Mouse (Mus musculus): ENCODE data around the gene Hspa1l.
"Not testable (repeated sequence)": the region's sequence is repeated elsewhere in the genome, so short reads cannot be mapped to it uniquely, and the experiment has no call there.

The Hspa1l gene

DNA sequence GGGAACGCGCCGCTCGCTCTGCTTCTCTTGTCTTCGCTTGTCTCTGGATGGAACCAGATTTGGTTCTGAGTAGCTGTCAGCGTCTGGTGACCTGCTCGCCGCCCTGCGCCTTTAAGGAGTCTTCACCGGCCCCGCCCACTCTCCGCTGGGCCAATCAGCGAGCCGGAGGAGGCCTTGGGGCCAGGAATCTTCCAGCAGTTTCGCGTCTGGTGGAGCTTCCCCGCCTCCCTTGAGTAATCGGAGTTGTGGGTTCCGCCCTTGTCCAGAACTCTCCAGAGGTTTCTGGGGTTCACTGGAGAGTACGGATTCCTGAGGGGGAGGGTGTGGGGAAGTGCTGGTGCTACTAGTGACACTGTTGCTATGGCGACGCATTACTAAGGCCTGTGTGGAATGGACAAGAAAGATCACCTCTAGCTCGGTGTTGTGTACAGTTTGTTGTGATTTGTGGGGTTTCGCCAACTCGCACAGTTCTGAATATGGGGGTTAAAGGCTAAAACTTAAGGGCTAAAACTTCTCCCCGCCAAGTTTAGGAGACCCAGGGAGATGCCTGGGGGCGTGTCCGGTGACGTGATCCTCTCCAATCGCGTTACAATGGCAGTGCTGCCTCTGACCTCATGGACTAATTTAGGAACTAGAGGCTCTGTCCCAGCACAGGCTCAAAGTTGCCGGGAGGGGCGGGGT lies at the start of gene Hspa1l, which contains the start of gene Hspa1a:
Hspa1l (plus strand) TSS at position 635 of the 681 bp plus-strand sequence.
Hspa1a (minus strand) TSS at position 88 of the 681 bp plus-strand sequence.
- peak; percentile 68 to 75 for DNase-seq (ENCODE audit: low spot score in 2 of 2)

DNA sequence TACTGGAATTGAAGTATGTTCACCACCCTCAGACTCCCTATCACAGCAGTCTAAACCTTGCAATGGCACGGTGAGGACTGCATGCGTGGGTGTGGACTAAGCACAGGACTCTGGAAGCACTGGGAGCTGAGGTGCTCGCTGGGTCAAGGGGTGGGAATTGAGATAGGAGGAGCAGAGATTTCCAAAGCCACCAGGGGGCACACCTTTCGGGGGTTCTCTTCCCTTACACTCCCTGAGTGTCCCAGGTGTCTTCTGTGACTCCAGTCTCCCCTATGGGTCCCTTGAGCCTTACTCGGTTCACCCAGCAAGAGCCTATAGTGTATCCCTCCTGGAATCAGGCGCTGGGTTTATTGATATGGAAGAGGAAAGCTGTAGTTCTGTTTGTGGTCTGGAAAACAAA lies 49.6 kb upstream of the Hspa1l start:
- no peak for DNase-seq (ENCODE audit: low spot score in 2 of 2)

DNA sequence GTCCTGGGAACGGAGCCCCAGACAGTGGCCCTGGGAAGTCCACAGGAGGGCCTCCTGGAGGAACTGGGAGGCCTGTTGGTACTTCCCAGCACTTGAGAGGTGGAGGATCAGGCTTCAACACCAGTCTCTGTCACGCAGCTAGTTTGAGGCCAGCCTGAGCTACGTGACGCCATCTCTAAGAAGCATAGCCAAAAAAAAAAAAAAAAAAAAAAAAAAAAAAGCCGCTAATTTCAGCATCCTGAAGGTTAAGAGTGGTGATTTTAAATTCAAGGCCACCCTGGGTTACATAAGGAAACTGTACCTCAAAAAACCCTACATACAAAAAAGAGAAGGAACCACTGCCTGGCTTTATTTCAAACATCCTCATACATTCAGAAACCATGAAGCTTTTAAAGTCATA lies 48.2 kb upstream of the Hspa1l start:
- no peak for DNase-seq (ENCODE audit: low spot score in 2 of 2)

DNA sequence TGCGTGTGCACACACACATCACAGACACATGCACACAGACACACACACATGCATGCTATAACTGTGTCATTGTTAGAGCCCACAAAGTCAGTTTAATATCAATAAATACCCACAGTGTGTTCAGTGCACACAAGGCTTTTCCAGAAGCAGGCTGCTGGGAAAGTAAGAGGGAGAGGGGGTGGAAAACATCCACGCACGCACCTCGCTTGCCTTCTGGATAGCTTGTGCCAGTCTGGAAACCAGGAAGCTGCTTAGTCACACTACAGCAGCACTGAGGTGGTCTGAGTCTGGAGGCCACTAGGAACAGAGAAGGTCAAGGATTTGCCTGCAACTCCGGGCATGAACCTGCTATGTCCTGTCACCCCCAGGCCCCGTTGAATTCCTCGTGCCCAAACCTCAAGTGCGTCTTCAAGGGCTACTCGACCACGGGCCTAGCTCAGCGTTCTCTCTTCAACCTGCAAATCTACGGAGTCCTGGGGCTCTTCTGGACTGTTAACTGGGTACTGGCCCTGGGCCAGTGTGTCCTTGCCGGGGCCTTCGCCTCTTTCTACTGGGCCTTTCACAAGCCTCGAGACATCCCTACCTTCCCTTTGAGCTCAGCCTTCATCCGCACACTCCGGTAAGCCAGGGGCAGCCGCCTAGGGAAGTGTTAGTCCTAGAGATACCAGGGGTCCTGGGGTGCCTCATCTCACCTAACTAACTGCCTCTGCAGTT lies 45.0 kb upstream of the Hspa1l start:
- DNase-seq (ENCODE audit: low spot score in 2 of 2), result peak; percentile 29 to 36

DNA sequence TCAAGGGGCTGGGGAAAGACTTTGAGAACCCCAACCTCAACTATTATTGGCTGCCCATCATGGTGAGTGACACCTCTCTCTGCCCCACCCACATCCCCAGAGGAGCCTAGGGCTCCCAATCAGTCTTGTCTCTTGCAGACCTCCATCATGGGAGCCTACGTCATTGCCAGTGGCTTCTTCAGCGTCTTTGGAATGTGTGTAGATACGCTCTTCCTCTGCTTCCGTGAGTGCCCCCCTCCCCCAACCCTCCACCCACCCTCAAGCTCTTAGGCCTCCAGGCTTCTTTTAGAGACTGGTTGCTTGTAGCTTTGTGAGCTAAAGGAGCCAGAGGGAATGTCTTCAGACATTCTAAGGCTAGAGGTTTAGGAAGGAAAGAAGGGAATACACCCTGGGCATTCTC lies 43.7 kb upstream of the Hspa1l start:
- DNase-seq (ENCODE audit: low spot score in 2 of 2), result no peak

DNA sequence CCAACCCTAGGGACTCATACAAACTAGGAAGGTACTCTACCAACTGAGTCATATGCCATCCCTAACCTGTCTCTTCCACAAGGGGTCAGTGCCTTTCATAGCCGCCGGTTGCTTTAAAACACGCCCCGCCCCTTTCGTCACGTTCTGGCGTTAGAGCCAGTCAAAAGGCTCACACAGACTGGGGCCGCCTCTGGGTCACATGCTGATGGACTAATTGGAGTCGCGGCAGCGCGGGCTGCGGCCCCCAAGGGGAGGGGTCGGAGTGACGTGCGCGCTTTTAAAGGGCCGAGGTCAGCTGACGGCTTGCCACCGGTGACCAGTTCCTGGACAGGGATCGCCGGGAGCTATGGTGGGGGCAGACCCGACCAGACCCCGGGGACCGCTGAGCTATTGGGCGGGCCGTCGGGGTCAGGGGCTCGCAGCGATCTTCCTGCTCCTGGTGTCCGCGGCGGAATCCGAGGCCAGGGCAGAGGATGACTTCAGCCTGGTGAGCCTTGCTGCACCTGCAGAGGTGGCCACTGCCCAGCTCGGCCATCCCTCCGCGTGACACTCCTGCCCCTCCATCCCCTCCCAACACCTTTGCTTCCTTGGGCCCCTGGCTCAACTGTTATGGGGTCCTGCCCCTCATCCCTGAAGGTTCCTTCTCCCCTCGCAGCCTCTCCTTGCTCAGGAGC lies 41.3 kb upstream of the Hspa1l start, which contains the start of gene Neu1:
Neu1 (plus strand) TSS at position 193 of the 674 bp plus-strand sequence.
- peak; percentile 98 to 99 for DNase-seq (ENCODE audit: low spot score in 2 of 2)

DNA sequence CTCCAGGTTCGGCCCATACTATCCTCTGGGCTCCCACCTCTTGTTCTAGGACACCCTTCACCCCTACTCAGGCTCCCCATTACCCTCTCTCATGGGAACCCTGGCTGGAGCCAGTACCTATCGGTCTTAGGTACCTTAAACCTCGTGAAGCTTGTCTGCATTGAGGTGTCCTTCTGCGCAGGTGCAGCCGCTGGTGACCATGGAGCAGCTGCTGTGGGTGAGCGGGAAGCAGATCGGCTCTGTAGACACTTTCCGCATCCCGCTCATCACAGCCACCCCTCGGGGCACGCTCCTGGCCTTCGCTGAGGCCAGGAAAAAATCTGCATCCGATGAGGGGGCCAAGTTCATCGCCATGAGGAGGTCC lies 40.8 kb upstream of the Hspa1l start:
- DNase-seq (ENCODE audit: low spot score in 2 of 2), result peak; percentile 31 to 33

DNA sequence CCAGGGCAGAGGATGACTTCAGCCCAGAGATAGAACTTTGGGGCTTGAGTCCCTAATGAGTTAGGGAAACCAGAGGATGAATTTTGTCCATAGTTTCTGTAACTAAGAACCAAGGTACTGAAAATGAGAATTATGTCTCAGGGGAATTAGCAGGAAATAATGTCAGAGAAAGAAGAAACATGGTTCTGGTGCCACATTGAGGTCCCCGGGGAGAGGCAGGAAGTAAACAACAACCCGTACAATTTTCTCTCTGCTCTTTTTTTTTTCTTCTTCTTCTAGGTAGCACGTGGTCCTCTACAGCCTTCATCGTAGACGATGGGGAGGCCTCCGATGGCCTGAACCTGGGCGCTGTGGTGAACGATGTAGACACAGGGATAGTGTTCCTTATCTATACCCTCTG lies 40.2 kb upstream of the Hspa1l start:
- DNase-seq (ENCODE audit: low spot score in 2 of 2), result no peak

DNA sequence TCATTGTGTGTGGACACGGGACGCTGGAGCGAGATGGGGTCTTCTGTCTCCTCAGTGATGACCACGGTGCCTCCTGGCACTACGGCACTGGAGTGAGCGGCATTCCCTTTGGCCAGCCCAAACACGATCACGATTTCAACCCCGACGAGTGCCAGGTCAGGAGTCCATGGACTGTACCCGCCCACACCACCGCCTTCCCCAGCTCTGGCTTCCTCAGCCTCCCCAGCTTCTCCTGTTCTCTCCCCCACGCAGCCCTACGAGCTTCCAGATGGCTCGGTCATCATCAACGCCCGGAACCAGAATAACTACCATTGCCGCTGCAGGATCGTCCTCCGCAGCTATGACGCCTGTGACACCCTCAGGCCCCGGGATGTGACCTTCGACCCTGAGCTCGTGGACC lies 38.5 kb upstream of the Hspa1l start:
- DNase-seq (ENCODE audit: low spot score in 2 of 2), result no peak

DNA sequence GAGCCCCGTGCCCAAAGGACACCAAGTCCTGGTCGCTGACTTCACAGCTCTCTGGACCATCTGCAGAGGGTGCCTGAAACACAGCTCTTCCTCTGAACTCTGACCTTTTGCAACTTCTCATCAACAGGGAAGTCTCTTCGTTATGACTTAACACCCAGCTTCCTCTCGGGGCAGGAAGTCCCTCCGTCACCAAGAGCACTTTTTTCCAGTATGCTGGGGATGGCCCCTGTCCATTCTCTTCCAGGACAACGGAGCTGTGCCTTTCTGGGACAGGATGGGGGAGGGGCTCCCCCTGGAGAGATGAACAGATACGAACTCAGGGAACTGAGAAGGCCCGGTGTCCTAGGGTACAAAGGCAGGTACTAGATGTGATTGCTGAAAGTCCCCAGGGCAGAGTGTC lies 37.7 kb upstream of the Hspa1l start:
- DNase-seq (ENCODE audit: low spot score in 2 of 2), result no peak

DNA sequence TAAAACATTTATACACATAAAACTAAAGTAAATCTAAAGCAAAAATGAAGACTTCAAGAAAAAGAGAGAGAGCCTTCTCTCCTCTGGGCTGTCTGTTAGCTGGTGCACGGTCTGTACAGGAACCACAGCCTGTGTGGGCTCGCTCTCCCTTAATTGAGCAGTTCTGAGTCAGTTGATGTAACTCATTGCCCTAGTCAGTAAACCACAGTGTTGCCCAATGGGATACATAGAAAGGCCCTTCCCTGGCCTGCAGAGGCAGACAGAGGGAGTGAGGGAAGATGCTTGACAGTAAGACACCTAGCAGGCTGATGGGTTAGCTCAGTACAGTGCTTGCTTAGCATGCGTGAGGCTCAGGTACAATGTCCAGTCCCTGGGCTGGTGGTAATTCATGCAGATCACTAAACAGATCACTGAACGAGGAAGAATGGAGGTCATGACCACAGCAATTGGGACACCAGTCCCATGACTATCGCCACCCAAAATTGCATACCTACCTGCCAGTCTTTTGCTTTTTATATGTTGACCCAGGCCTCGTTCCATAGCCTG lies 34.5 kb upstream of the Hspa1l start:
- DNase-seq (ENCODE audit: low spot score in 2 of 2), result no peak

DNA sequence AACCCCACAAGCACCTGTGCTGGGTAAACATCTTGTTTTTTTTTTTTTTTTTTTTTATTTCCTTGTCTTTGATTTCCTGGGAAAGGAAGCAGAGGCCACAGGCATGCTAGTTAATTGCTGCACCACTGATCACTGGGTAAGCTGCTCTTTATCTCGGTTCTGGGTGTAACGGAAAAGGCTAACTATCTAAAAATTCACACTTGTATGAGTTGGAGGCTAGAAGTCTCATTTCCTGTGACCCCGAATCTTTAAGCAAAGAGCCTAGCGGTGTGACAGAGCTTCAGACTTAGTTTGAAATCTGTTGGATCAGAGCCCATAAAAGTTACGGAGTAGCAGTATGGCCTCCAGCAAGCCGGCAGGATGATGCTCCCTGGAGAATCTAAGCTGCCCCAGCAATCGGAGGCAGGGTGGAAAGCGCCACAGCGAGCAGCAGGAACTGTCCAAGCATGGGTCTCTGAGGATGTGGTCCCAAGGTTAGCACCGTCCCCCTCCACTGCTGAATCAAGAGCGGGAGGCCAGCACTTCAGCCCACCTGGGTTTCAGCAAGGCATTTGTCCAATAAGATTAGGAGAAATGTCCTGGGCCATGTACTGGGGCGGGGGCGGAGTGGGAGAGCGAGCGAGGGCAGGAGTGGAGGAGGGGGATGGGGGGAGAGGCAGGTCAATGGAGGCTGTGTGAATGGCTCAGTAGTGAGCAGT lies 31.0 kb upstream of the Hspa1l start:
- no peak for DNase-seq (ENCODE audit: low spot score in 2 of 2)

DNA sequence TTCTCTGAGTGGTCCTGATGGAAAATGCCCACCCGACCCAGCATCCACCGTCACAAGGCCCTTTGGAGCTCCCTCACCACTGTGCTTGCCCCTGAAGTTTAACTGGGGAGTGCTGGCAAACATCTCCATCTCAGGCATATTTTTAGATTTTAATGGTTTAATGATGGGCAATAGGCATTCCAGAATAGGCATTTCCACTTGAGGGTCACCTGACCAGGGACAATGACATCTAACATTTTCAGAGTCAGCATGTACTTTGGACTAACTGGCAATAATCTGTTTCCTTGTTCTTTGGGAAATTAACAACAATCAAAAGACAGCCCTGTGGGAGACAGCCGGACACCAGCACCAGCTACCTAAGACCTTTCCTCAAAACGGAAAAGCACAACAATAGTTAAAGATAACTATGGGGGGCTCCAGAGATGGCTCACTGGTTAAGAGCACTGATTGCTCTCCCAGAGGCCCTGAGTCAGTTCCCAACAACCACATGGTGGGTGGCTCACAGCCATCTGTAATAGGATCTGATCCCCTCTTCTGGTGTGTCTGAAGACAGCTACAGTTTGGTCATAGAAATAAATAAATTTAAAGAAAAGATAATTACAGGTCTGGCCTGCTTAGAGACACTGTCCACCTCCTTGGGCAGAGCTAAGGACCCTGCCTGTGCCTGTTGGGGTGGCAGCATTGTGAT lies 29.2 kb upstream of the Hspa1l start:
- no peak for DNase-seq (ENCODE audit: low spot score in 2 of 2)

DNA sequence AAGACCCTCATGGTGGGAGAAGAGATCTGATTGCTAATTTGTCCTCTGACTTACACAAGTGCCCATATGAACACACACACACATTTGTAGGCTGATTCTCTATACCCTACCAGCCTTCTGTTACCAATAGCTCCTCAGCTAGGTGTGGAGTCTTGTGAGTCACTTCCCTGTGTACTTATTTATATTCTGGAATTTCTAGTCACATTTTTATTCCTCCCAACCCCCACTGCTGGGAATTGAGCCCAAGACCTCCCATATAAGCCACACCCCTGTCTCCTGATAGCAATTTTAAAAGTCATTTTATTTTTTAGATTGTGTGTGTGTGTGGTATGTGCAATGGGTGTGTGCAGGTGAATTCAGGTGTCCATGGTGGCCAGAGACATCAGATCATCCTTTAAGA lies 28.1 kb upstream of the Hspa1l start:
- no peak for DNase-seq (ENCODE audit: low spot score in 2 of 2)

DNA sequence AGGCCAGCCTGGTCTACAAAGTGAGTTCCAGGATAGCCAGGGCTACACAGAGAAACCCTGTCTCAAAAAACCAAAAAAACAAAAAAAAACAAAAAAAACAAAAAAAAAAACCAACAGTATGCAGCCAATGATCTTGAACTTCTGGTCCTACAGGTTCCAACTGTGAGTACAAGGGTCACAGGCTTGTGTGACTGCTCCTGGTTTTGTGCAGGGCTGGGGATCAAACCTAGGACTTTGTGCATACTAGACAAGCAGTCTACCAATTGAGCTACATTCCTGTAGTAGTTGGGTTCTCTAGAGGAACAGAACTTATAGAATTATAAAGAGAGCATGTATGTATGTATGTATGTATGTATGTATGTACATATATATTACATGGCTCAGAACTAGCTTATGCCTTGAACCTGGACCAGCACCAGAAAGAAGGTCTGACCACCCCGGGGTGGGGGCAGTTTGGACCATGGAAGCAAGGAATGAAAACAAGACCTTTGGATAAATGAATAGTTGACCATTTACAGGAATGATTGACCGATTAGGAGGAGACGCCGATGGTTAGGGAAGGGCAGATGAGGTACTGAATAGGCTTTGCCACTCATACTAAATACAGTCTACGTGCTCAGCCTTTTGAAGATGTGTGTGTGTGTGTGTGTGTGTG lies 25.9 kb upstream of the Hspa1l start:
- DNase-seq (ENCODE audit: low spot score in 2 of 2), result no peak

DNA sequence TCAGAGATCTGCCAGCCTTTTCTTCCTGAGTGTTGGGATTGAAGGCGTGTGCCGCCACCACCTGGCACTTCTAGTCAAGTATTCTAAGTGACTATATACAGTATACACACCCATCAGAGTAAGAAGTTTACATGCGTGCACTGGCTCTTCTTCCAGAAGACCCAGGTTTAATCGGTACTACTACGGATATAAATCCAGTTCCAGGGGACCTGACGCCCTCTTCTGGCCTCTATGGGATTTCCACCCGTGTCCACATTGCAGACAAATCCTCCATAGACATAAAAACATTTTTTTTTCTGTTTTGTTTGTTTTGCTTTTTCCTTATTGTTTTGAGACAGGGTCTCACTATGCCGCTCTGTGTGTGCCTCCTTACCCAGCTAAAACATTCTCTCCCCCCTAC lies 24.9 kb upstream of the Hspa1l start:
- DNase-seq (ENCODE audit: low spot score in 2 of 2), result no peak

DNA sequence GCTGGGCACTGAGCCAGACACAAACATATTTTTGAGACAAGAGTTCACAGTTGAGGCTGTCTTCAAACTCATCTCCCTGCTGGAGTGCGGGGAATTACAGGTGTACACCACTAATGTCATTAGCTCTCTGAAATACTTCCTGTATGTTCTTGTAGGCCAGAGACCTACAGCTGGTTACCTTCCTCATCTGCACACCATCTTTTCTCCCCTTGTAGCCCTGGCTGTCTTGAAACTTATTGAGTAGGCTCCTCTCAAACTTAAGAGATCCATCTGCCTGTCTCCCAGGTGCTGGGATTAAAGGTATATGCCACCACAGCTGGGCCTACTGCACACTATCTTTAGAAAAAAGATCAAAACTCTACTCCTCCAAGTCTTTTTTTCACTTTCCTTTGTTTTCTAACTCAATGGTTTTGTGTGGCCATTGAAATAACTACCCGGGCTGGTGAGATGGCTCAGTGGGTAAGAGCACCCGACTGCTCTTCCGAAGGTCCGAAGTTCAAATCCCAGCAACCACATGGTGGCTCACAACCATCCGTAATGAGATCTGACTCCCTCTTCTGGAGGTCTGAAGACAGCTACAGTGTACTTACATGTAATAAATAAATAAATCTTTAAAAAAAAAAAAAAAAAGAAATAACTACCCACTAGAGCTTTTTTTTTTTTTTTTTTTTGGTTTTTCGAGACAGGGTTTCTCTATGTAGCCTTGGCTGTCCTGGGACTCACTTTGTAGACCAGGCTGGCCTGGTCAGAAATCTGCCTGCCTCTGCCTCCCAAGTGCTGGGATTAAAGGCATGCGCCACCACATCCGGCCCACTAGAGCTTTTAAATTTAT lies 23.6 kb upstream of the Hspa1l start:
- not testable (repeated sequence) for DNase-seq (ENCODE audit: low spot score in 2 of 2)

DNA sequence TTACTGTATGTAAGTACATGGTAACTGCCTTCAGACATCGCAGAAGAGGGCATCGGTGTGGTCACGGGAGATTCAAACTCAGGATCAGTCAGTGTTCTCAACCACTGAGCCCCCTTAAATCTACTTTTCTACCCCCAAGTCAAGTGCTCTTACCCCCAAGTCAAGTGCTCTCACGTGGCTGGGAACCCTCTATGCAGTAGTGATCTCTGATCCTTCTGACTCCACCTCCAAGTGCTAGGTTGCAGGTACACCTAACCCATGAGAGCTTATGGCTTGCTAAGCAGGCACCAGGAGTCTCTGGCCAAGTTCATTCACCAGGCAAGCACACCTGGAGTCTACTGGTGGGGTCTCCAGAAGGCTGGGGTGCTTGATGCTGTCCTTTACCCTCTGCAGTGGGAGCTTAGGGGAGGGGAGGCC lies 22.9 kb upstream of the Hspa1l start:
- no peak for DNase-seq (ENCODE audit: low spot score in 2 of 2)

DNA sequence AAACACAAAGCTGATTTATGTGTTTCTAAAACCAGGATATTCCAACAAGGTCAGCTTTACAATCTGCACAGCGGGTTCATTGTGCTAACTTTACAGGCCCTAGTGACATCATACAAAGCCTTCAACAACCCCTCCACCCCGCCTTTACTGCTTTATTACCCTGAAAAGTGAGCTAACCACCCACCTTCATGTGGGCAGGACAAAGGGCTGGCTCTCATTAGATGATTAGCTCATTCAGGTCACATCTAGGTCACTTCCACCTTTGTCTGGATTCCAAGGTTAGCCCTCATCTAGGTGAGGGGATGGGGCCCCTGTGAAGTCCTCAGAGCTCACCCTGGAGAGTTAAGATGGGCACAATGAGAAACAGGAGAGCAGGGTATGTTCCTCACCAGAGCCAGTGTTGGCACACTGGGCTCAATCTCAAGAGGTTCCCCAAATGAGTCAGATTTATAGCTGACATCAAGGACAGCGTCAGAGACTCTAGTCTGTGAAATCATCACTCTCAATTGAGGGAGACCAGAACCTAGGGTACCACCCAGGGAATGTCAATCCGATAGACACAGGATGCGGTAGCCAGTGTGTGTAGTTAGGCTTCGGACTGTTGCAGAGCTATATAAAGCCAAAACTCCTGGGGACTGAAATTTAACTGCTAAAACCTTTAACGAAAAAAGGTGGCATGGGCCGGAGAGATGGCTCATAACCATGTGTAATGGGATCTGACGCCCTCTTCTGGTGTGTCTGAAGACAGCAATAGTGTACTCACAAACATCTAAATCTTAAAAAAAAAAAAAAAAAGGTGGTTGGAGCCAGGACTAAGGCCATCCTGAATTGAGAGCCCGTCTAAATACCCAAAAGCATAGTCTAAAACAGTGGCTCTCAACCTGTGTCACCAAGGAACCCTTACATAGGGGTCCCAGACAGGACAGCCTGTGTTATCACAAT lies 21.7 kb upstream of the Hspa1l start:
- no peak for DNase-seq (ENCODE audit: low spot score in 2 of 2)

Data from right cerebral cortex, postnatal 36 days (tissue).